In genomic region chr12:91662844-91663243, GRCm38 (mm10) we compare ENCODE assay signal across 15 mouse cellular contexts.
"Had no signal": no experiment of that assay in that cellular context is flagged by ENCODE, and none has a peak within 500 bp of the region (broad histone marks: within the 10 kb centered on the region; RNA-seq: fewer than 3 reads in every experiment).

No protein-coding gene starts in this region.

- H3K4me3 ChIP-seq: neural tube, embryonic 13.5 days; neural tube, embryonic 15.5 days; stomach, embryonic 15.5 days had no signal

- H3K27me3 ChIP-seq: neural tube, embryonic 13.5 days; neural tube, embryonic 15.5 days; stomach, embryonic 15.5 days had no signal

- DNase-seq: retina, postnatal 1 day; right cerebral cortex, adult 18-20 months; right cerebral cortex, postnatal 14 days; right cerebral cortex, postnatal 25 days; right cerebral cortex, postnatal 4 days; spleen, adult 18-20 months; thymus, adult 18-20 months; thymus, adult 2 months; thymus, postnatal 14 days; thymus, postnatal 25 days; thymus, postnatal 36 days; thymus, postnatal 4 days had no signal

- H3K27ac ChIP-seq: neural tube, embryonic 13.5 days; neural tube, embryonic 15.5 days; stomach, embryonic 15.5 days had no signal

- H3K36me3 ChIP-seq: neural tube, embryonic 13.5 days; neural tube, embryonic 15.5 days; stomach, embryonic 15.5 days had no signal

- H3K9me3 ChIP-seq: neural tube, embryonic 13.5 days; neural tube, embryonic 15.5 days; stomach, embryonic 15.5 days had no signal

- H3K9ac ChIP-seq: neural tube, embryonic 13.5 days; neural tube, embryonic 15.5 days; stomach, embryonic 15.5 days had no signal

- H3K4me2 ChIP-seq: neural tube, embryonic 13.5 days; neural tube, embryonic 15.5 days; stomach, embryonic 15.5 days had no signal
